Mouse (Mus musculus) MEL (cell line): ENCODE results near the gene Pard3b. TPM values are rescaled to one million over a fixed set of nuclear protein-coding genes. Genes with fewer than 3 reads are reported as not detected.

Source experiments
- DNase-seq: peaks from one replicate; pipeline ENCODE4 v3.0.0; 2011; ENCODE audit warnings: low read depth, low spot score
- H3K27ac ChIP-seq: 2 replicates; pipeline ENCODE4 v1.5.1; 2012; ENCODE audit warnings: low read depth, mild to moderate bottlenecking, control low read depth, low read length, moderate library complexity; ENCODE audit not compliant: control insufficient read depth
- H3K27me3 ChIP-seq, 2 experiments: fragments of 150-350 bp in 1 of 2; sonication (generic) in 1 of 2; 2 replicates each; pipeline ENCODE4 v1.6.1; 2012; ENCODE audit warnings: low read length in 2 of 2, mild to moderate bottlenecking in 2 of 2, improper control_type of control experiment in 1 of 2, moderate library complexity in 1 of 2; ENCODE audit not compliant: insufficient read depth in 2 of 2, control insufficient read depth in 1 of 2
- H3K36me3 ChIP-seq, 2 experiments: 2 replicates each; pipeline ENCODE4 v1.6.1; 2012 to 2014; ENCODE audit warnings: low read length in 2 of 2, improper control_type of control experiment in 1 of 2, inconsistent platforms in 1 of 2, mild to moderate bottlenecking in 1 of 2; ENCODE audit not compliant: insufficient read depth in 2 of 2, control insufficient read depth in 1 of 2
- H3K4me1 ChIP-seq, 2 experiments: fragments of 150-350 bp in 1 of 2; sonication (generic) in 1 of 2; 2 replicates each; pipeline ENCODE4 v1.6.1; 2012; ENCODE audit warnings: low read length in 2 of 2, improper control_type of control experiment in 1 of 2, mild to moderate bottlenecking in 1 of 2; ENCODE audit not compliant: insufficient read depth in 2 of 2, control insufficient read depth in 1 of 2
- H3K4me3 ChIP-seq, 2 experiments: fragments of 150-350 bp in 1 of 2; sonication (generic) in 1 of 2; 2 replicates each; pipeline ENCODE4 v1.5.1; 2012; ENCODE audit warnings: low read depth in 2 of 2, low read length in 2 of 2, mild to moderate bottlenecking in 2 of 2, moderate library complexity in 2 of 2, control low read depth in 1 of 2, improper control_type of control experiment in 1 of 2; ENCODE audit not compliant: control insufficient read depth in 1 of 2, insufficient read depth in 1 of 2
- H3K79me2 ChIP-seq: 2 replicates; pipeline ENCODE4 v1.6.1; 2012; ENCODE audit warnings: mild to moderate bottlenecking, low read length, moderate library complexity; ENCODE audit not compliant: control insufficient read depth, poor library complexity, insufficient read depth
- H3K9ac ChIP-seq: 2 replicates; pipeline ENCODE4 v1.6.1; 2012; ENCODE audit warnings: low read depth, mild to moderate bottlenecking, control low read depth, low read length, moderate library complexity; ENCODE audit not compliant: control insufficient read depth, poor library complexity, severe bottlenecking
- H3K9me3 ChIP-seq: fragments of 150-350 bp; sonication (generic); replicated peaks from 2 replicates; pipeline ENCODE4 v1.6.1; 2012; ENCODE audit warnings: mild to moderate bottlenecking, low read length, improper control_type of control experiment, moderate library complexity; ENCODE audit not compliant: insufficient read depth
- BHLHE40 ChIP-seq: IDR thresholded peaks from 2 replicates; pipeline ENCODE4 v1.6.1; 2012; ENCODE audit warnings: low read depth, mild to moderate bottlenecking, inconsistent platforms, low read length, improper control_type of control experiment, borderline replicate concordance
- CHD1 ChIP-seq: IDR thresholded peaks from 2 replicates; pipeline ENCODE4 v1.6.1; 2012; ENCODE audit warnings: low read depth, mild to moderate bottlenecking, inconsistent platforms, low read length, improper control_type of control experiment
- E2F4 ChIP-seq: IDR thresholded peaks from 2 replicates; pipeline ENCODE4 v1.6.1; 2011; ENCODE audit warnings: low read depth, low read length, improper control_type of control experiment, borderline replicate concordance
- ELF1 ChIP-seq: IDR thresholded peaks from 2 replicates; pipeline ENCODE4 v1.6.1; 2014; ENCODE audit warnings: low read depth, mild to moderate bottlenecking, inconsistent platforms, low read length, improper control_type of control experiment, moderate library complexity
- EP300 ChIP-seq, 2 experiments: IDR thresholded peaks; 2 replicates each; pipeline ENCODE4 v1.6.1; 2011; ENCODE audit warnings: improper control_type of control experiment in 2 of 2, low read length in 2 of 2, low read depth in 1 of 2, mild to moderate bottlenecking in 1 of 2
- ETS1 ChIP-seq: IDR thresholded peaks from 2 replicates; pipeline ENCODE4 v1.6.1; 2012; ENCODE audit warnings: low read depth, mild to moderate bottlenecking, inconsistent platforms, low read length, improper control_type of control experiment, moderate library complexity
- GATA1 ChIP-seq: IDR thresholded peaks from 2 replicates; pipeline ENCODE4 v1.6.1; 2011; ENCODE audit warnings: low read depth, low read length, improper control_type of control experiment
- JUND ChIP-seq: IDR thresholded peaks from 2 replicates; pipeline ENCODE4 v1.6.1; 2011; ENCODE audit warnings: low read depth, mild to moderate bottlenecking, improper control_type of control experiment, low read length
- KAT2A ChIP-seq: conservative IDR thresholded peaks from 2 replicates; pipeline ENCODE4 v1.6.1; 2012; ENCODE audit warnings: low read depth, low read length, improper control_type of control experiment, inconsistent platforms
- MAX ChIP-seq: IDR thresholded peaks from 2 replicates; pipeline ENCODE4 v1.6.1; 2011; ENCODE audit warnings: low read length, improper control_type of control experiment
- MAZ ChIP-seq: IDR thresholded peaks from 2 replicates; pipeline ENCODE4 v1.6.1; 2012; ENCODE audit warnings: low read depth, mild to moderate bottlenecking, inconsistent platforms, low read length, improper control_type of control experiment
- MEF2A ChIP-seq: IDR thresholded peaks from 2 replicates; pipeline ENCODE4 v1.6.1; 2014; ENCODE audit warnings: low read depth, mild to moderate bottlenecking, inconsistent platforms, low read length, improper control_type of control experiment; ENCODE audit not compliant: poor library complexity, insufficient replicate concordance, severe bottlenecking; ENCODE audit errors: extremely low read depth
- MYB ChIP-seq: IDR thresholded peaks from 2 replicates; pipeline ENCODE4 v1.6.1; 2011; ENCODE audit warnings: mild to moderate bottlenecking, low read depth, low read length, improper control_type of control experiment
- MYC ChIP-seq: IDR thresholded peaks from 2 replicates; pipeline ENCODE4 v1.6.1; 2011; ENCODE audit warnings: low read depth, mild to moderate bottlenecking, low read length, improper control_type of control experiment, moderate library complexity
- NELFE ChIP-seq: IDR thresholded peaks from 2 replicates; pipeline ENCODE4 v1.6.1; 2011; ENCODE audit warnings: low read depth, low read length, improper control_type of control experiment
- NRF1 ChIP-seq: IDR thresholded peaks from 2 replicates; pipeline ENCODE4 v1.6.1; 2014; ENCODE audit warnings: low read depth, mild to moderate bottlenecking, inconsistent platforms, low read length, improper control_type of control experiment, moderate library complexity; ENCODE audit not compliant: poor library complexity, insufficient read depth, severe bottlenecking
- POLR2A ChIP-seq, 2 experiments: IDR thresholded peaks; 2 replicates each; pipeline ENCODE4 v1.6.1; 2011 to 2012; ENCODE audit warnings: low read length in 2 of 2, mild to moderate bottlenecking in 2 of 2, control low read depth in 1 of 2, improper control_type of control experiment in 1 of 2, low read depth in 1 of 2, moderate library complexity in 1 of 2; ENCODE audit not compliant: control insufficient read depth in 1 of 2, insufficient read depth in 1 of 2, poor library complexity in 1 of 2
- POLR2AphosphoS2 ChIP-seq: IDR thresholded peaks from 2 replicates; pipeline ENCODE4 v1.6.1; 2011; ENCODE audit warnings: low read length, improper control_type of control experiment
- RCOR1 ChIP-seq: IDR thresholded peaks from 2 replicates; pipeline ENCODE4 v1.6.1; 2012; ENCODE audit warnings: low read depth, mild to moderate bottlenecking, inconsistent platforms, low read length, improper control_type of control experiment
- SMC3 ChIP-seq: IDR thresholded peaks from 2 replicates; pipeline ENCODE4 v1.6.1; 2011; ENCODE audit warnings: low read depth, low read length, improper control_type of control experiment
- TCF12 ChIP-seq: IDR thresholded peaks from 2 replicates; pipeline ENCODE4 v1.6.1; 2014; ENCODE audit warnings: low read depth, mild to moderate bottlenecking, inconsistent platforms, low read length, improper control_type of control experiment, moderate library complexity
- ZMIZ1 ChIP-seq: IDR thresholded peaks from 2 replicates; pipeline ENCODE4 v1.6.1; 2012; ENCODE audit warnings: low read depth, mild to moderate bottlenecking, inconsistent platforms, low read length, improper control_type of control experiment, moderate library complexity
- ZNF384 ChIP-seq: IDR thresholded peaks from 2 replicates; pipeline ENCODE4 v1.6.1; 2012; ENCODE audit warnings: low read depth, mild to moderate bottlenecking, inconsistent platforms, low read length, improper control_type of control experiment
- polyA plus RNA-seq, 2 experiments: library from polyadenylated mRNA; stranded (reverse) in 1 of 2; unstranded in 1 of 2; fragments of >175 nt in 1 of 2; fragments of >200 nt in 1 of 2; gene quantifications; 2 replicates each; pipeline versions ENCODE4 v1.2.1 to v1.2.4; 2012; ENCODE audit warnings: low replicate concordance in 2 of 2, low read depth in 1 of 2; ENCODE audit not compliant: insufficient read length in 2 of 2, insufficient read depth in 1 of 2, missing spikeins in 1 of 2
- total RNA-seq: library from RNA; depleted of rRNA; stranded (reverse); fragments of 300-350 nt; gene quantifications from 2 replicates; pipeline ENCODE4 v1.2.3, GENCODE M21; 2012; rRNA removed

The Pard3b gene
- not detected in 2 replicates for total RNA-seq
- not detected for polyA plus RNA-seq

DNA sequence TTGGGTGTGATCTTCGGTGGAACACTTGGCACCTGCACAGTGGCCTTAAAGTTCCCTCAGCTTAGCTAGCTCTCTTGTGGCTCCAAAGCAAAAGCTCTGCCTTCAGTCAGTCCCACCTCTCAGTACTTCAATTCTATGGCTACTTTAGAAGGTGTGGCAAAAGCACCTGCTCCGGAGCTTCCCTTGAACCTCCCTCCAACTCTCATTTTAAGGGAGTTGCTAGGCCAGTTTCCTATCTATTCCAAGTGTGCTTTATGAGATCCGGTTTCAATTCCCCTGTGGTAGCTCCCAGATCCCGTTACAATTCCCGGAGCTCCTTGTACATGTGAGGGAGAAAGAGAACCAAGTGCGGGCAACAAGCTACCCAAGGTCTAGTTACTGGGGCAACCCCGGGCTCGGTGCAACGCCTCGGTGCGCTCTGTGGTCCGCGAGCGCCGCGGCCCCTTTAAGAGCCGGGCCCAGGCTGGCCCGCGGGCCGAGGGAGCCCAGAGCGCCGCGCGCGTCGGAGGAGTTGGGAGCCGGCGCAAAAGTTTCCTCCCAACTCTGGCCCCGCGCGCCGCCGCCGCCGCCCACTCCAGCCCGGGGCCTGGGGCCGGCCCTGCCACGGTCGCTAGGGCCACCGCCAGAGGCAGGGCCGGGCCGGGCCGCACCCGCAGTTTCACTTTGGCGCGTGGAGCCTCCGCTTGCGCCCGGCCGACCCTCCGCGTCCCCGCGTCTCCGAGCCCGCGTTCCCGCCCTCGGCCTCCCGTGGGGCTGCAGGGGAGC lies at the start of gene Pard3b:
Gene Pard3b, plus strand, starts transcription at position 478 of the 765 bp plus-strand sequence.
- no peak for DNase-seq
- TF ChIP-seq MYB: no peak
- no peak for TF ChIP-seq POLR2A (IDR thresholded peaks at IDR 0.05; ENCODE audit: control insufficient read depth in 1 of 2, insufficient read depth in 1 of 2, low read depth in 1 of 2, low read length in 2 of 2, poor library complexity in 1 of 2)
- TF ChIP-seq MAX: no peak
- TF ChIP-seq CHD1: no peak
- TF ChIP-seq SMC3: no peak
- TF ChIP-seq ELF1: no peak
- TF ChIP-seq BHLHE40: no peak
- no peak for TF ChIP-seq NELFE
- no peak for TF ChIP-seq RCOR1
- no peak for TF ChIP-seq E2F4
- no peak for TF ChIP-seq TCF12
- TF ChIP-seq JUND: no peak
- no peak for TF ChIP-seq MYC
- TF ChIP-seq NRF1: no peak
- TF ChIP-seq EP300 (IDR thresholded peaks at IDR 0.05; ENCODE audit: low read depth in 1 of 2, low read length in 2 of 2): no peak
- no peak for TF ChIP-seq MAZ
- TF ChIP-seq GATA1: no peak
- TF ChIP-seq ETS1: no peak
- Histone ChIP-seq H3K4me1 (no peaks in the 10 kb centered on the region), H3K9me3 (no peaks in the 10 kb centered on the region), H3K27ac (no peak within 1 kb of the TSS), H3K4me3 (no peak within 1 kb of the TSS), H3K36me3 (no peaks in the 10 kb centered on the region), H3K79me2 (no peaks in the 10 kb centered on the region), H3K27me3 (no peaks in the 10 kb centered on the region), H3K9ac (no peak within 1 kb of the TSS)

DNA sequence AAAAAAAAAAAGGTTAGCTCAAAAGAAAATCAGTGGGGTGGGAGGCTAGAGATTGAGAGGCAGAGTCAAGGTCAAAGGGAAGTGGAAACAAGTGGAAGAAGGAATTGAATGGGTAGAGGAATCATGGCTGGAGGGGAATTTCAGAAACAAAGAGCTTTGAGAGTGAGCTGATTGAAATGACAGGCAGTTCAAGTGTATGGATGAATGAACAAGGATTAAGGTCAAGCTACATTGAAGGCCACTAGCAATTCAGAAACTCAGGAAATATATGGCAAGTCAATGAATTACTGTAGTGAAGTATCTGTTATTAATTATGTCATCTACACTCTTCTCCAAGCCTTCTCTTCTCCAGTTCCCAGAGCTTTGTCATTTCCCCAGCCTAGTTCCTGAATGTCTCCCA lies 22.4 kb upstream of the Pard3b start:
- no peak for DNase-seq
- no peak for TF ChIP-seq POLR2AphosphoS2
- TF ChIP-seq ZMIZ1: no peak
- TF ChIP-seq ZNF384: no peak
- no peak for TF ChIP-seq KAT2A
- no peak for TF ChIP-seq MEF2A
- TF ChIP-seq E2F4: no peak
- Histone ChIP-seq H3K9me3 (no peaks in the 10 kb centered on the region), H3K4me1 (no peaks in the 10 kb centered on the region), H3K79me2 (no peaks in the 10 kb centered on the region), H3K27ac (no peak overlapping the region), H3K9ac (no peak overlapping the region), H3K27me3 (no peaks in the 10 kb centered on the region), H3K36me3 (no peaks in the 10 kb centered on the region), H3K4me3 (no peak overlapping the region)
